Mouse (Mus musculus) c-Kit-positive CD71-negative TER-119-negative erythroid progenitor cells, embryonic 14.5 days (primary cell): ENCODE results near the gene Dctn3.
"Not testable (repeated sequence)": the region's sequence is repeated elsewhere in the genome, so short reads cannot be mapped to it uniquely, and the experiment has no call there.

ENCODE experiments used
- DNase-seq: peaks from one replicate; pipeline ENCODE4 v3.0.0-alpha.2; 2013; ENCODE audit warnings: low read depth

Dctn3 gene

DNA sequence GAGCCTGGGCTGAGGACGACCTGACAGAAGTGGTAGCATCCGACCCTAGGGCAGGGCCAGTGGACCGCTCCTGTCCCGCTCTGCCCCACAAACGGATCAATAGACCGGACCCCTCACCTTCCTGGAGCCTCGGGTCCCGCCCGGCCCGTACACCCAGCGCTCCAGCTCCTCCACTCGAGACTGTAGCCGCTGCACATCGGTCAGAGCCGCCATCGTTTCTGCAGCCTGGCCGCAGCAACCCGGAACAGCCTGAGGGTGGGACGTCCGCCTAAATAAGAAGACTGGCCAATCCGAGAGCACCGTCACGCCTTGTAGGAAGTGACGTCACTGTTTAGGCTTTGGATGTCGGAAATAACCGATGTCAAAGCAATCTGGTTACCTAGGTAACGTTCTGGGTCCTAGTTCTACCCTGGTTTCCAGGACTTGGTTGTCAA lies at the start of gene Dctn3:
Gene Dctn3, minus strand, starts transcription at position 253 of the 434 bp plus-strand sequence.
- DNase-seq: peak; percentile 88

DNA sequence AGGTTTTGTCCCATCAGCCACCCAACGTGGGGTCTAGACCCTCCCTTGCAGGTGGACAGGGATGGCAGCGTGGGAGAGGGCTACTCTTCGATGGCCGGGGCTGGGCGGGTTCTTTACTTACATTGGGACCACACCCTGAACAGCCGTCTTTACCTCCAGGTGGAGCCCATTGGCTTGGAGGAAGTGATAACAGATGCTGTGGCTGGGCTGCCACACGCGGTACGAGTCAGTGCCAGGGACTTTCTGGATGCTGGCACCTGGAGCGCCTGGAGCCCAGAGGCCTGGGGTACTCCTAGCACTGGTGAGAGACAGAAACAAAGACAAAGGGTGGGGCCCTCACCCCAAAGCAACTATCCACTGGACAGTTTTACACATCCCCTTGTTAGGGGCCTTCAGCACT lies 44.3 kb upstream of the Dctn3 start:
- not testable (repeated sequence) for DNase-seq

DNA sequence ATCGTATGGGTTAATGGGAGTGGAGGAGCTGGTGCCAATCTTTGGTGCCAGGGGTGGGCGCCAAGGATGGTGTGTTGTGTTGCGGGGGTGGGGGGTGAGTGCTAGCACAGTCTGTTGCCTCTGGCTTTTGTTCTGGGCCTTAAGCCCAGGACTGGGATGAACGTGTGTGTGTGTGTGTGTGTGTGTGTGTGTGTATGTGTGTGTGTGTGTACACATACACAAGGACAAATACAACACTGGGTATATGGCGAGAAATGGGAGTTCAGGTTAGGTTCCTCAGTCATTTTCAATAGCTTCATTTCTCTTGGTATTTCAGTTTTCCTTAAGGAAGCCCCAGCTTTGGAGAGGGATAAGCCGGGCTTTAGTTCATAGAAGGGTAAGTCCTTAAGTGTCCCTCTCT lies 40.2 kb upstream of the Dctn3 start:
- DNase-seq: not testable (repeated sequence)

DNA sequence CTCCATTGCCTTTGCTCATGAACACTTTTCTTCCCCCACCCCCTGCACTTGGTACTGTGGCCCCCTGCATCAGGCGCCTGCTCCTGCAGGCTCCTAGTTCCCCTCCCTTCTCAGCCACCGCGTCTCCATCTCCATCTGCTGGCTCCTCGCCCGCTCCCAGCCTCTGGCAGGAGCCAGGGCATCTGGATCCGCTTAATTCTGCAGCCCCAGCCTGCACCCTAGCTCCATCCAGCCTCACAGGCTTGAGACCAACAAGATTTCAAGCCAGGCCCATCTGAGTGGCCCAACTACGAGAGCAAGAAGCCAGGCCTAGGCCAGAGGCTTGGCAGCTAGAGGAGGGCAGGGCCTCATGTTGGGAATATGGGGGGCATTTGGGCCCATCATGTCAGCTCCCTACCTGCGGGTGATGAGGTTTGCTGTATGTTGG lies 39.7 kb upstream of the Dctn3 start:
- DNase-seq: not testable (repeated sequence)

DNA sequence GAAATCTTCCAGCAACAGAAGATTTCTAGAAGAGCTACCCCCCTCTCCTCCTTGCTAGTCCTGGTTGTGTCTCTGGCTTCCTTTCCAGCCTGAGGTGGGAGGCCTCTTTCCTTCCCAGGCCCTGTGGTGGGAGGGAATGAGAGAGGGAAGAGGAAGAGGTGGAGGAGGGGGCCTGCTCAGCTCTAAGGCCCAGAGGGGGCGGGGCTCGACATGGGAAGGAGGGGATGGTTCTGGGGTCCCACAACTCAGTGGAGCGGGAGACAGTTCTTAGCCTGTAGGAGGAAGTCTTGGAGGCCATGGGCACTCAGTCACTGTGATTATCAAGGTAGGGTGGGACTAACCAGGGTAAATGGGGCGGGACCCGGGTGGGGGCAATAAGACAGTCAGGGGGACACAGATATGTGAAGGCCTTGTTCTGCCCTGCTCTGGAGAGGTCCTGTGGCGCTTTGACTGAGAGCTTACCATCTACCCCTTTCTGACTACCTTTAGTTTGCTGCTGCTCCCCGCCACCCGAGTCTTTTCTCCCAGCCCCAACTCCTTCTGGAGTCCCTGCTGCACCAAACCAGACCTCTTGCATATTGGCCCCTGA lies 39.2 kb upstream of the Dctn3 start:
- DNase-seq: no peak

DNA sequence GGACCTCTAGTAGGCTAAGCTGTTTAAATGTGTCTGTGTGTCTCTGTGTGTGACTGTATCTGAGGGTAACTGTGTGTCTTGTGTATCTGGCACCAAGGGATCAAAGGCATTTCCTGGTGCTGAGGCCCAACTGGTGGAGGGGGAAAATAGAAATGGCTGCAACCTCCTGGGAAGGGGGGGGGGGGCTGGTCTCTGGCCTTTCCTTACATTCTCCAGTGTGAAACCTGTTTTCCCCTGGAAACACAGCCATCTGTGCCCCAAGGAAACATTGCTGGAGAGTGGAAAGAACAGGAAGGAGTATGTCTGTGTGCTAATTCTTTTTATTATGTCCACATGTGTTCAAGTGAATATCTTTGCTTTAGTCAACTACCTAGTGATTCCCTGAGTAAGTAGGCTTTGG lies 38.7 kb upstream of the Dctn3 start:
- DNase-seq: no peak

DNA sequence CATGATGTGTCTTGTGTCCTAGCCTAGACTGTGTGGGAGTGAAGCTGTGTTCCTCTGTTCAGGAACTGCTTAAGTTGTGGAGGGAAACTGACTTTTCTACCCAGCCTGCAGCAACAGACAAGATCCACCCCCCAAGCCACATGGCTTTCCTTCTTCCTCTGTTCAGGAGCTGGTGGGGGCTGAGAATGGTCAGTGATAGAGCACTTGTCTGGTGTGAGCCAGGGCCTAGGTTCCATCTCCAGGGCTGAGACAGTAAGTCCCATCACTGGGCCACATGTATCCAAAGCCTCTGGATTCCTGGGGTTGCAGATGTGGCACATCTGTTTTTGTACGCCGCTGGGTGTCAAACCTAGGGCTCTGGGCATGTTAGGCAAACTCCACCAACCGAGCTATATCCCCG lies 37.9 kb upstream of the Dctn3 start:
- DNase-seq: no peak

DNA sequence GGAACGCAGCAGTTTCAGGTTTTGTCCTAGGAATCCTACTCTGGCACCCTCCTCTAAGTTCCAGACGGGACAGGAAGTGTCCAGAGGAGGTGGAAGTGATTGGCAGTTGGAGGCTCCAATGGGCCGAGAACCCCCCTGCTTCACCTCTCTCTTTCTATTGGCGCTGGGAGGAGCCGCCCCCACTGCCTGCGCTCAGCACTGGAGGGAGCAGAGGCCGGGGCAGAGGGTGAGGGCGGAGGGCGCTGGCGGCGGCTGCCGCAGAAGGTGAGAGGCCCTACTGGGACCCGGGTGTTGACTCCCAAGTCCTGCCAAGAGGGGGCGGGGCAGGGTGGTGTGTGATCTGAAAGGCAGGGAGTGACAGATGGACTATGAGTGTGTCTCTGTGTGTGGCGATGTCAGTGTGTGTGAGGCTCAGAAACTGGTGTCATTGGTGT lies 37.3 kb upstream of the Dctn3 start:
- peak; percentile 53 for DNase-seq

DNA sequence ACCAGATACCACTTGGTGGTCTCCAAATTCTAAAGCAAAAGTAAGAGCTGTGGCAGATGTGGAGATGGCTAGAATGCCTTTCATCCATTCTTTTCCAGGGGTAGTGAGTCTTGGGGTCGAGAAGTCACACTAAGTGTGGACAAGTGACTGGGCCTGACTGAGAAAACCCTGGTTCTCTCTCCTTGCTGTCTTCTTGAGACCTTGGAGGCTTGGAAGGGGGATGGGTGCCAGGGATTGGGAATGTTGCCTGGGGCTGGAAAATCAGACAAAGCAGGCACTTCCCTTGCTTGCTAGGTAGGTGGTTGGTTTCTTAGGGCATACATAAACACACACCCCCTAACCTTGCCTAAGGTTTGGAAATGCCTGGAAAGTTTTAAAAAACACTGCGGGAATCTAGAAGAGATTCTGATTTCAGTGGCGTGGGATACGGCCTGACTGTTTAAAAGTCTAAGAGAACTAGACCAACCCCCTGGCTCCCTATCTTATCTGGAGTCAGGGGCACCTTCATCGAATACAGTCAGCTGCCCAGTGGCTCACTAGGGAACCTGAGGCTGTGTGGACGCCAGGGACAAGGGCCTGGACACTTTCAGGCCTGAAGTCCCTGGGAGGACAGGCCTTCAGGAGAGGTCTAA lies 36.8 kb upstream of the Dctn3 start:
- no peak for DNase-seq

DNA sequence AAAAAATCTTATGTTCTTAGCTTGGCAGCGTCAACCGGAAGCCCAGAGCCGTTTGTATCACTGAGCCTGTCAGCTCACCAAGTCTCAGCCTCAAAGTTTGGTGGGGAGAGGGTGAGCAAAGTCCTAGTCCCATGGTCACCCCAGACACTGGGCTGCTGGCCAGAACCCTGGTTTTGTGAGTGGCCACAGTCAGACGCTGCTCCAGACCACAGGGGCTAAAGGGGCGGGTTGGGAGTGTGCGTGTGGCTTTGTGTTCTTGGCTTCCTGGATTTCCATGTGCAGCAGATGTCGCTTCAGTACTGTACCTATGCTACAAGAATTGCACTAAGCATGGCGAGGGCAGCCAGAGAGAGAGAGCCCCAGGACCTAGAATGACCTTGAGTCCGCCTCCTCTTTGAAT lies 36.2 kb upstream of the Dctn3 start:
- DNase-seq: no peak

DNA sequence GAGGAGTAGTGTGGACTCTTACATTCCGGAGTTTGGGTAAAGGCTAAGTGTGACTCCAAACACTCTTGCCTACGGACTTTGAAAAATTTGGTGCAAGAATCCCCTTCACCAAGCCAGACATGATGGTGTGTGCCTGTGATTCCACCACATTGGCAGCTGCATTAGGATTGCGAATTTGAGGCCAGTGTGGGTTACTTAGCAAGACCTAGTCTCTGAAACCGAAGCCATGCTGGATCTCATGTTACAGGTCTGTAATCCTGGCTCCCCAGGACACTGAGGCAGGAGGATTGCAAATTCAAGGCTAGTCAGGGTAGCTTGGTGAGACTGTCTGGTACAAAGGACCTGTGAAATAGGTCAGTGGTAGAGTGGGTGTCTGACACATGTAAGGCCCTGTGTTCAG lies 35.7 kb upstream of the Dctn3 start:
- DNase-seq: no peak

DNA sequence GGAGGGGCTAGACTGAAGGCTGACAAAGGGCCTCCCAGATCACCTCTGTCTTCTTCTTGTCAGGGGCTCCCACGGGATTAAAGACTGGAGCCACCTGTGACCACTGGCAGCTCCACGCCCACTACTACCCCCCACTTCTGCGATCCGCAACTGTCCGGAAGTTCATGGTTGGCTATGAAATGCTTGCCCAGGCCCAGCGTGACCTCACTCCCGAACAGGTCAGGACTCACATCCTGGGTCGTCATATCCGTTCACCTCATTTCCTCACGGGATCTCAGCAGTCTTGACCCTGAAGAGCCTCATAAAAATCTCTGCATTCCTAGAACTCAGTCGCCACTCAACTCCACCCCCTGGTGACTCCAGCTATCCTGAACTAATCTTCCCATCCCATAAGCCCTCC lies 35.1 kb upstream of the Dctn3 start:
- DNase-seq: no peak

DNA sequence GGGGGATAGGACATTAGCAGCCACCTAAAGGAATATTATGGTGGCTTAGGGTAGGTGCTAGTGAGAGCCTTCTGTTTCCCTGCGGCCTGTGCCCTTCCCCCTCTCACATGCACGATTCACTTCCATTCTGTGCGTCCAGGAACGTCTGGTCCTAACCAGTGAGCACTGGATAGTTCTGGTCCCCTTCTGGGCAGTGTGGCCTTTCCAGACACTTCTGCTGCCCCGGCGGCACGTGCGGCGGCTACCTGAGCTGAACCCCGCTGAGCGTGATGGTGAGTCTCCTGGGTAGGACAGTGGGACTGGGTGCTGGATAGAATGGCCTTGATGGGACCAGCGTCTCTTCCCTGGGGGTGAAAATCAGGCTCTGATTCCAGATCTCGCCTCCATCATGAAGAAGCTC lies 34.4 kb upstream of the Dctn3 start:
- no peak for DNase-seq

DNA sequence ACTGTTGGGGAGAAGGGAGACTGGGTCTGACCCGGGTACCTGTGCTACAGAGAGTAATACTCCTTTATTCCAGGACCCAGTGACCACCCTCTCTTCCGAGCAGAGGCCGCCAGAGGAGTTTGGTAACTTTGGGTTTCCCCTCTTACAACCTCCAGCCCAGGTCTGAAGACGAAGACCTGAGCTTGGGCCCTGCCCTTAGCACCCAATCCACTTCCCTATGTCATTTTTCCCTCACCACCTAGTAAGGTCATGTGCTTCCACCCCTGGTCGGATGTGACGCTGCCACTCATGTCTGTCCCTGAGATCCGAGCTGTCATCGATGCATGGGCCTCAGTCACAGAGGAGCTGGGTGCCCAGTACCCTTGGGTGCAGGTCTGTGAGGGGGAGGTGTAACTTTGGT lies 33.5 kb upstream of the Dctn3 start:
- no peak for DNase-seq

DNA sequence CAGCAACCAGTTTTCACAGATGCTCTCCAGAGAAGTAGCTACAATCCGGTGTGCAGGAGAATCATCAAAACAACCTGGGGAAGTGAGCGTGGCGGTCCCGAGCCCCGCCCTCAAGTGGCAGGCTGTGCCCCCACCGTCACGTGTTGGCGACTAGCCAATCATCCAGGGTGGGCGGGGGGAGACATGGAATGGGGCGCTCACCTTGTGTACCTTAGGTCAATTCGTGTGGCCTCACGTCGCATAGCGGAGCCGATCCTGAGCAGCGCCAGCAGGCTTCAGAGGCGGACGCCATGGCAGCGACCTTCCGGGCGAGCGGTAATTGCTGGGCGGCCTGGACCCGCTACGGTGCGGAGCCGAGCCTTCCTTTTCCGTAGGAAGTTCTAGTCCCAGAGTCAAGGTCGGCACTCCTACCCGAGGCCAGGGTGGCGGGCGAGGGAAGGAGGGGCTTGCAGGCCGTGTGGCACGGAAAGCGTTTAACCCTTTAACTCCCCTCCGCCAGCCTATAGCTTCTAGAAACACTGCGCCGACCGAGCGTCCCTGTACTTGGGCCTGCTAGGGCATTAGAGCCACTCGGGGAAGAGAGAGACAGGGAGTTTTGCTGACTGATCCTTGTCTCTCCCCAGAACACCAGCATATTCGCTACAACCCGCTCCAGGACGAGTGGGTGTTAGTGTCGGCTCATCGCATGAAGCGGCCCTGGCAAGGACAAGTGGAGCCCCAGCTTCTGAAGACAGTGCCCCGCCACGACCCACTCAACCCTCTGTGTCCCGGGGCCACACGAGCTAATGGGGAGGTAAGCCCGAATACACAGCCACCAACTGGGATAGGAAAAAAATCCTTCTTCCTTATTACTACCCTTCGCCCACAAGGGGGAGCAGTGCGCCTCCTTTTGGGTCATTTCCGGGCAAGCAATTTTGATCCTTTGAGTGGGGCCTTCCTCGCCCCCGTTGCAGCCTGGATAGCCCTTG lies 32.7 kb upstream of the Dctn3 start, which contains the start of gene Sigmar1:
Gene Sigmar1, minus strand, starts transcription at position 820 of the 968 bp plus-strand sequence.
- peak; percentile 83 for DNase-seq

DNA sequence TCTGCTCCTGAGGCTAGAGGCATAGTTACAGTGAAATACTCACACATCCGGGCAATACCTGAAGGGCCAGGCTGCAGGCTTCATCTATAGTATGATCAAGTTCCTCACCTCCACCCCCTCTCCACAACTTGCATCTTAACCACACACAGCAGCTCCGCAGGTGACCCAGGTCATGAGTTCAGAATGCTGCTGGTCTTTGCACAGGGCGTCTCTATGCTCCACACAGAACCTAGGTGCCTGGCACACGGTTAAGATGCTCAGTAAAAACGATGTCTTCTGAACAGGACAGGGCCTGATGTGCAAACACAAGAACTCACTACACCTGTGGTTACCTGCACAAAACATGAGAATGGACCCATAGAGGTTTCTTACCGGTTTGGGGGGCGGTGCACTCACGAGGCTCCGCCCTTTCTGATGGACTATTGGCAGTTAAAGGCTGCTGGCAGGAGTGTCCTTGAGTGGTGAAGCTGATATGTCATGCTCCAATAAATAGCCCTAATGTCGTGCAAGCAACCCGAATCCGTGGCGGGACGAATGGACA lies 31.9 kb upstream of the Dctn3 start, which contains the start of gene Galt:
Gene Galt, plus strand, starts transcription at position 432 of the 541 bp plus-strand sequence.
- no peak for DNase-seq

DNA sequence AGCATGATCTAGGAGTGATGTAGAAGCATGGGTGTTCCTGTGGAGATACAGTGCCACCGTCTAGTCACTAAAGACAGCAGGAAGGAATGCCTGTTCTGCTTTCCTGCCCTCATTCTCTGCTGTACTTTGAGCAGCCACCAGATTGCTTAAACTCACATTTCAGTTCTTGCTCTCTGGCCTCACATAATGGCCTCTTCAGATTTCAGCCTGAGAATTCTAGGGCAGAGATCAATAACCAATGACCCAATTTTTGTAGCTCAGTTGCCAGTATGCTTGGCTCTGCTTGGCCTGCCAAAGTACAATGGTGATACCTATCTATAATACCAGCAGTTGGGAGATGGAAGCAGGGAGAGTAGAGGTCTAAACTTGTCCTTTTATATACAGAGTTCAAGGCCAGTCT lies 22.1 kb upstream of the Dctn3 start:
- DNase-seq: no peak

DNA sequence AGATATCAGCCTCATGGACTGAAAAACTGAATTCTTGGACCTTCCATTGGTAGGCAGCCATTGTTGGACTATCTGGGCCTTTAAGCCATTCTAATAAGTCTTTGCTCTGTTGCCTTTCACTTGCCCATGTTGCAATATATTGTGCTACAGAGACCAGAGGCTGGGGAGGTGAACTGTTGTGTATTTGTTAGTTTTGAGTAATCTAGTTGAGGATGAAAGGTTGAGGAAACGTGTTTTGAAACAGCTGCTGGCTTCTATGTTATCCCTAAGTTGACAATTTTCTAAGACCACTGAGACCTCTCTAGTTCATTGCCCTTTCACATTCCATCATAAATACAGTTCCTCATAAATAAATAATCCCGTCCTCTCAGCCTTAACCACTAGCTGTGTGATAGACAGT lies 21.2 kb upstream of the Dctn3 start:
- no peak for DNase-seq

DNA sequence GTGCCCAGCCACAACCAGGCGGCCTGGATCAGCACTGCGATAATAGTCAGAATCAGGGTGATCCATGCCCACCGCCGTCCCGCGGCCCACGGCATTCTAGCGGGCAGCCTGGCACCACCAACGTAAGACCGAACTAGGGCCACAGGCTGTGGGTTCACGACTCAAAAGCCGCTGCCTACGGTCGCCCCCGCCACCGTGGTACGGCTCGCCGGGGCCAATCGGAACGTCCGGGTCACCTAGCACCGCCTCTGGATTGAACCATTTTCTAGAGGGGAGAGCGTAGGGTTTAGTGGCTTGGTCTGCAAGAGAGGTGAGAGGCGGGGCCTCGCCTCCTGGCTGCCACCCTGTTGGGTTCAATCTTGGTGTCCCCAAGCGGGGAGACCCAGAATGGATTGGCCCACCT lies 18.2 kb upstream of the Dctn3 start:
- peak; percentile 96 for DNase-seq

DNA sequence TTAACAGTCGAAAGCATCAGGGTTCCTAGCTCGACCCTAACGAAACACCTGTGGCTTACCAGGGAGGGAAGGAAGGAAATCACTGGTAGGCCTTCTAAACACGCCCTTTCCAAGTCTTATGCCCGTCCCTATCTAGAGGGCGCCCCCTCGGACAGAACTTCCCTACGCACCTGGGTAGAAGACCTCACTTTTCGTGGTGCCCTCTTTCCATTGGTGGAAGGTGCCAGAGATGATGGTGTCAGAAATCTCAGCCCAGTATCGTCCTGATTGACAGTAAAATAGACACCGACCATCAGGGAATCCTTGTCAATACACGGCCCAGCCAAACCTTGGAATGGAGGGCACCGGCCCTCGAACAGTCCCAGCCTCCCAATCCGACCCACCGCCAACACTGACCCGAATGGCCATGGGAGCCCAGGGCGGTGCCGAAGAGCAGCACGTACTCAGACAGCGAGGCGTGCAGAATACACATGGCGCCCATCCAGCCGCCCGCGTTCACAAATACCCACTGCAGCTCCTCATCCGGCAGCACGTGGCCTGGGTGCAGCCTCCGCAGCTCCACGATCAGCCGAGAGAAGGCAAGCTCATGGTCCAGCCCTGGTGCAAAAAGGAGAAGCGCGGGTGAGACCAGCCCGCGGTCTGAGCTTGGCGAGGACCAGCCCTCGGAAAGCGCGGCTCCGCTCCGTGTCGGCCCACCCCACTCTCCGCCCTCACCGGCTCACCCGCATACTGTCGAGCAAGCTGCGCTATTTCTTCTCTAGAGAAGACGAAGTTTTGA lies 17.6 kb upstream of the Dctn3 start:
- DNase-seq: no peak

DNA sequence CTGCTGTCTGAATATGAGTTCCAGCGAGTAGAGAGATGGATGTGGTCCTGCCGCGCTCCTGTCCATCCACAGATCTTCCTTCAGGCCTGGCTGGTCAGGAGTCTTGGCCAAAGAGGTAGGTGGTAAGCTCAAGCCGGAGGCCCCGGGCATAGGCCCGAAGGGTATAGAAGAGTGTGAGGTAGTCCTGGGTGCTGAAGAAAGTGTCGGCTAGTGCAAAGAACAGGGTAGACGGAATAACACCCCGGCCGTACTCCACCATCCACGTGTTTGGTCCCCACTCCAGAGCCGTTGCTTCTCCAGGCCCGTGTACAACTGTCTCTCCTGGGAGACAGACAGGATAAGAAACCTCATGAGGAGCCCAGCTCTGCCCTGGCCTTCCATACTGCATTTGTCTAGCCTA lies 16.3 kb upstream of the Dctn3 start:
- DNase-seq: no peak

DNA sequence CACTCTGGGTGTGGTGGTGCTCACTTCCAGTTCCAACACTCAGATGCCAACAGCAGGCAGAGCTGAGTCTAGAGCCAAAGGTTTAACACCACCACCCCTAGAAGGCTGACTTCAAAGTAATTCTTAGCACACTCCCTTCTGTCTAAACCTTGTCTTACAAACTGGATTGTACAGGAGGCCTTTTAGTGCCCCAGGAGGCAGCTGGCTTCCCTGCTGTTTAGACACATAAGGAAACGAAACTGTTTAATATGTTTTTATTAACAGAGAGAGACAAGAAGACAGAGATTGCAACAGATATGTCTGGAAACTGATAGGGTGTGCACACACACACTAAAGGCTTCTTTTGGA lies 15.3 kb upstream of the Dctn3 start:
- no peak for DNase-seq
